Mouse (Mus musculus) adrenal gland, adult 8-10 months (tissue): Measurements from ENCODE around the gene Calm1. TPM values are rescaled to one million over a fixed set of nuclear protein-coding genes. Genes with fewer than 3 reads are reported as not detected.
A peak's percentile ranks its signal among the peaks of the same experiment; 100 is the strongest.
"Not testable (repeated sequence)": the region's sequence is repeated elsewhere in the genome, so short reads cannot be mapped to it uniquely, and the experiment has no call there.

Source experiments
- DNase-seq: peaks from one replicate; pipeline ENCODE4 v3.0.0; 2022
- total RNA-seq, 4 experiments: library from RNA; stranded (reverse); gene quantifications; 2 replicates each; pipeline ENCODE4 v1.2.4; 2022

Gene Calm1
- total RNA-seq: 100 to 1,000 TPM; 303 to 399 (median 341) TPM

DNA sequence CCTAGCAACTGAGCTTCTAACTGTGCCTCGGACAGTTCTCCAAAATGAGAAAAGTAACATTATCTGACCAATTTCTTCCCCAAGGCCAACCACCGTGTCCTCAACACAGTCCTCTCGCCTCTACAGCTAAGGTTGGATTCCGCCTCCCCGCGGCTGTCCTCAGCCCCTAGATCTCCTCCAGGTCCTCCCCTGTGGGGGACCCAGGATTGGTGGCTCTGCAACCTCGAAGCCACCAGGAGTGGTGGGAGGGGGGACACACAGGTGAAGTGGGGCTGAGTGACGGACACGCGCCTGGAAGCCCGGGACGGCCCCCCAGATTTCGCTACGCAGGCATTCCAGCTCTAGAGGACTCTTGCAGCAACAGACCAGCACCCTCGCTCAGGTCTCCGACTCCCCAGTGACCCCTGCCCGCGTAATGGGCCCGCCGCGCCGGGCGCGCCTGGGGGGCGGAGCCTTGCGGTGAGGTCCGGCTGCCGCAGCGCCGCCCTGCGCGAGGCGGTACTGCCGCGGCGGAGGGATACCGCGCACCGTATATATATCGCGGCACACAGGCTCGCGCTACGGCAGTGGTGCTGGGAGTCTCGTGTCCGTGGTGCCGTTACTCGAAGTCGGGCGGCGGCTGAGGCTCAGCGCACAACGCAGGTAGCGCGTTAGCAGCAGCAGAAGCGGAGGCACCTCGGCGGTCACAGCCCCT, at the start of gene Calm1:
Gene Calm1 (plus strand): TSS at position 469 of the 694 bp plus-strand sequence.
- peak; percentile 84 for DNase-seq

GRCm38 (mm10) chr12:100152466-100152865, 46.8 kb upstream of the Calm1 start:
- no peak for DNase-seq

DNA sequence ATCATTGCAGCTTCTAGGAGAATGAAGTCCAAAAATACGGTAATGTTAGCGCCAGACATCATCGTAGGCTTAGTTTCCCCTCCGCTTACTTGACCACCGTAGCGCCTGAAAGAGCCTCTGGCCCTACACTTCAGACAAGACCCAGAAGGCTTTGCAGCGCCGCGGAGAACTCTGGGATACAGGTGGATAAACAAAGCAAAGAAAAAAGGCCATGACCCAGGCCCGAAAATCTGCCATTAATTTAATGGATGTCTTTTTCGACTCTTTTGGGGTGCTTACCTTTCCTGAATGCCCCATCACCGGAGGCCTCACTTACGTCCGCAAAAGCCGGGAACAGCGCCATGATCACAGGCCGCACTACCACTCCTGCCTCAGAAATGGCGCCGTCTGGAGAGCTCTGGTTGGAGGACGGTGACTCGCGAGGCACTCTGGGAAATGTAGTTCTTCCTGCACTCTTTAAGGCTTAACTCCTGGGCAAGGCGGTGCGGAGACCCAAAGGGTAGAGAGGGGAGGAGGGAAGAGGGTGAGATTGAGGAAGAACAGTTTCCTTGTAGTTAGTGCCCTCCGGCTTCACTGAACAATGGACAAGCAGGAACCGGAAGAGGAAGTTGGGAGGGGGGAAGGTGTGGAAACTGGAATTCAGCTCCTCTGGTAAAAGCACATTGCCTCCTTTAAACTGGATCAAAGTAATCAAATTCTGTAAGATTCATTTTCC, 39.8 kb upstream of the Calm1 start, which contains the start of gene Nrde2:
Gene Nrde2 (minus strand): TSS at position 393 of the 715 bp plus-strand sequence.
- DNase-seq: peak; percentile 89

DNA sequence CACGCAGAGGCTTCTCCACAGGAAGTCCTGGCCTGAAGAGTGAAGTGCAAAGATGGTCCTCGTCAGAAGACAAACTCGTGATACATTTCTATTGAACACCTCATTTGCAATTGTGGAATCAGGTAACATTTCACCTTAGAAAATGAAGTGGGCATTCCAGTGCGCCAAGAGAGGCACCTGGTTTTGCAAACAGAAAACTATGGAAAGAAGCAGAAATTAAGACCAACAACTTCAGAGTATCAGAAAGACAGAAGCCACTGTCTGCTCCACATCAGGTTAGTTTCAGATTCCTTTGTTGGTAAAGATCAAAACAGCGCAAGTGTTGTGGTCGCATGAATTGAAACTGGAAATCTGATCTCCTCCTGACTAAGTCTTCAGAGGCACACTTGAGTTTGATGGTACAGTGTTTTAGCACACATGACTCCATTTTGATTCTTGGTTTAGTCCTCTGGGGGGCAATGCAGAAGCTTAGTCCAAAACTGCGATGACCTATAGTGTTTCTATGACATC, 34.2 kb upstream of the Calm1 start:
- no peak for DNase-seq

DNA sequence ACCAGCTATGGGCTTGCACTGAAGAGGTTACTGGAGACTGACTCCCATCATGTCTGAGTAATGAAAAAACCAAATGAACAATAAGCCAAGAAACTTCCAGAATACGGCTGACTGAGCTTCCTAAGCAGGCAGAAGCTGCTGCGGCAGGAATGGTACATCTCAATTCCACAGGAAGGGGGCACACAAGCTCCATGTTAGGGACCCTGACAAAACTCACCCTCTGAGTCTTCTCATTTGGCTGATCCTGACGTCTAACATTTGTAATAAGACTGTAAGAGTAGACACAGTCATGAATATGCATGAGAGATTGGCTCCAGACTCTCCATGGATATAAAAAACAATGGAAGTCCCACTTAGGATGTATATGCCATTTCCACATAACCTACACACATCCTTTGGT, 33.1 kb upstream of the Calm1 start:
- no peak for DNase-seq

DNA sequence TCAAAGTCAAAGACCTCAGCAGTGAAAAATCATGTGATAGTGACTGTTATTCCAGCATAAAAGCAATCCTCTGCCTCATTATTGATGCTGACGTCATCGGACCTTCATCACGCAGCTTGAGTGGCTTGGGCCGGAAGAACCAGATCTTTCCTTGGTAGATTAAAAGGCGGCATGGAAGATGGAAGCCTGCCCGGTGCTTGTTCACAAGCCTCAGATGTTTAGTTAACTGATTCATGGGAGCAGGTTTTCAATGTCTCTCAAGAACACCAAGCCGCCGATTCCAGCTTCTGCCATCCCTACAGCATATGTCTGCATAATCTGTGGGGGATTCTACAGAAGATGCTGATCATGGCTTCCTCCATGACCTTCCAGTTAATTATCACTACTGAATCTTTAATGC, 32.3 kb upstream of the Calm1 start:
- no peak for DNase-seq

GRCm38 (mm10) chr12:100167502-100167901, 31.7 kb upstream of the Calm1 start:
- DNase-seq: no peak

- DNase-seq: no peak
Observed at GRCm38 (mm10) chr12:100167931-100168871, 31.0 kb upstream of the Calm1 start.

DNA sequence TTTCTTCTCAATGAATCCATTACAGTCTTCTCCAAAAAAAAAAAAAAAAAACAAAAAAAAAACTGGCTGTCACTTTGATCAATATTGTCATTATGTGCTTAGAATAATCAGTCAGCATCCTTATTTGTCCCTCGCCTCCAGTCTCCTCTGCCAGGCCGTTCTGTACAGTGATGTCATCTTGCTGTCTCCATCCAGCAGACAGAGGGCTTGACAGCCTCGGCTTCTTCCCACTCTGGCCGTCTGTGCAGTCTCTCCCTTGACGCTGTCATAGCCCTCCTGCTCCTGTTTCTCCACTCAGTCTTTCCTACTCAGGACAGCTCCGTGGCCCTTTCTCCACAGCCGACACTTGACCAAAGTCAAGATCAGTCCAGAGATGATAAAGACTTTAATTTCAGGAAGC, 26.8 kb upstream of the Calm1 start:
- no peak for DNase-seq

DNA sequence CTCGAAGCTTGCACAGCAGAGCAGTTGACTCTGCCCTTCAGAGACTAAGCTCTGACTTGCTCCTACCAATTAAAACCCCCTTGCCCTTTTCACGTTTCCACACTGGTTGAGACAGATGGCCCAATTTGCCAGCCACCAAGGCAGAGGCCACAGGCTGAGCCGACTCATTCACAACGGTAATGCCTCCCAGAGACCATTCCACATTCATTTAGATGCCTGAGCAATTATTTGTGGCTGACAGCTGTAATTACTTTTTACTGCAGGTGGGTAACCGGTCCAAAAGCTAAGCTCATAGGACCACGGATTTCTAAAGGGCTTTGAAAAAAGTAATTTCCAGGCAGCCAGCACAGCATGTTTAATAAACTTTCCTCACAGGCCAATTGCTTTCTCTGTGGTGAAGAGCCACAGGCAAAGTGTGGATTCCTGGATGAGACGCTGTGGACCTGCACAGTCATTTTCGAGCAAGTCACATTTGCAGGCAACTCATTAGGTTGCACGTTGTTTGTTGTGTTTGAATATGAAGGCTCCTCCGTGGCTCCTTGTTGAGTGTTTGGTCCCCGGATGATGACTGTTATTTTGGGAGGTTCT, 22.7 kb upstream of the Calm1 start:
- DNase-seq: no peak

GRCm38 (mm10) chr12:100178898-100179440, 20.3 kb upstream of the Calm1 start:
- no peak for DNase-seq

- DNase-seq: no peak
Observed at GRCm38 (mm10) chr12:100180802-100181201, 18.4 kb upstream of the Calm1 start.

DNA sequence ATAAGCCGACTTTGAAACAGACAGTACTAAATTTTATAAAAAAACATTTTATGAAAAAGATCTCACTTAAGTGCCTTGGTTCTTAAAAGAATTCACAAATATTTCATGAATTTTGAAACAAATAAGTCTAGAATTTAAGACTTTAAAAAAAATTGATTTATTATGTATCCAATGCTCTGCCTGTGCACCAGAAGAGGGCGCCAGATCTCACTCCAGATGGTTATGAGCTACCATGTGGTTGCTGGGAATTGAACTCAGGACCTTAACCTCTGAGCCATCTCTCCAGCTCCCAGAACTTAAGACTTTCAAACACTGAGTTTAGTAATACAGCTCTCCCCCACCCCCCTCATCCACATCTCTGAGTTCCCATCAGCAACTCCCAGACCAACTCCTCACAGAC, 16.6 kb upstream of the Calm1 start:
- no peak for DNase-seq

DNA sequence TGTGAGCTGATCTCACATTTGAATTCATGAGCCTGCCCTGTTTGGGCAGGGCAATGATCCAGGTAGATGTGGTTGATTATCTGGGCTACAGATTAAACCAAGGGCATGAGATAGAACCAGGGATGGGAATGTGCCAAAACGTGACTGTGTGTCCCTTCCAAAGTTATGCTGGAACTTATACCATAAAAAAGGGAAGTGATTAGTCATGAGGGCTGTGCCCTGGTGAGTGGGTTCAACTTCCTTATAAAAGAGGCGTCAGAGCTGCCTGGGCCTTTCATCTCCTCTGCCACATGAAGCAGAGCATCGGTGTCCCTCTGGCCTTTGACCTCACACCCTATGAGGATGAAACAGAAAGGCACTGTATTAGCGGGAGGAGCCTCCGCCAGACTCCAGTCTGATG, 15.3 kb upstream of the Calm1 start:
- DNase-seq: no peak

GRCm38 (mm10) chr12:100184976-100185375, 14.3 kb upstream of the Calm1 start:
- DNase-seq: not testable (repeated sequence)

DNA sequence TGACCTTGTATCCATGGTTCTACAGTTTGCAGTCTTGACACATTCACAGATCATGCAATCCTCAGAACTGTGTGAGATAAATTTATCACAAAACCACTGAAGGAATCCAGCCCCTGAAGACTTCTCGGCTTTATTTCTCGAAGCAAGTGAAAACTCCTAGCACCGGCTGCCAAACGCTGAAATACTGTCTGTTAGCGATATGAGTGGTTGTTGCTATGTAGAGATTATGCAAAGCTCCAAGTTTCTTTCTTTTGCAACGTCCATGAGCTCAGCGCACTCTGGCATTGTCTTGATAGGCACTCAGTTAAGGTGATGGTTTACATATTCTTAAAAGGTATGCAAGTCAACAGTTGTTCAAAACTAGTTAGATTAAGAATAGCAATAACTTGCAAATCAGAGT, 13.3 kb upstream of the Calm1 start:
- no peak for DNase-seq

DNA sequence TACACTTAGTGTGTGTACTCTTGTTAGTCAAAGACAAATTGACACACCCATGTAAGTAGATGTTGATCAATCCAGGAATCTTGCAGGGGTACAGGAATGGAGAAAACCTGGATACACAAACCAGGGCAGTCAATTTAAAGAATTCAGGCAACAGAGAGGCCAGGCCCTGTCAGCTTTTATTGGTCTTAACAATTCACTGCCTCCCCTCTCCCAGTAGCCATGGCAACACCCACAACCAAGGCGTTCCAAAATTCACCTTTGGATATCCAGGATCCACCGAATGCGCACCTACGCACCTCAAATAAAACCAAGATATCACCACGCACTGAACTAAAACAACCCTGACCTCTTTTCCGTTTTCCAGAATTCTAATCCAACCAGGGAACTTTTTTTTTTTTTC, 12.9 kb upstream of the Calm1 start:
- DNase-seq: no peak

GRCm38 (mm10) chr12:100187013-100187755, 12.1 kb upstream of the Calm1 start:
- peak; percentile 99 for DNase-seq

DNA sequence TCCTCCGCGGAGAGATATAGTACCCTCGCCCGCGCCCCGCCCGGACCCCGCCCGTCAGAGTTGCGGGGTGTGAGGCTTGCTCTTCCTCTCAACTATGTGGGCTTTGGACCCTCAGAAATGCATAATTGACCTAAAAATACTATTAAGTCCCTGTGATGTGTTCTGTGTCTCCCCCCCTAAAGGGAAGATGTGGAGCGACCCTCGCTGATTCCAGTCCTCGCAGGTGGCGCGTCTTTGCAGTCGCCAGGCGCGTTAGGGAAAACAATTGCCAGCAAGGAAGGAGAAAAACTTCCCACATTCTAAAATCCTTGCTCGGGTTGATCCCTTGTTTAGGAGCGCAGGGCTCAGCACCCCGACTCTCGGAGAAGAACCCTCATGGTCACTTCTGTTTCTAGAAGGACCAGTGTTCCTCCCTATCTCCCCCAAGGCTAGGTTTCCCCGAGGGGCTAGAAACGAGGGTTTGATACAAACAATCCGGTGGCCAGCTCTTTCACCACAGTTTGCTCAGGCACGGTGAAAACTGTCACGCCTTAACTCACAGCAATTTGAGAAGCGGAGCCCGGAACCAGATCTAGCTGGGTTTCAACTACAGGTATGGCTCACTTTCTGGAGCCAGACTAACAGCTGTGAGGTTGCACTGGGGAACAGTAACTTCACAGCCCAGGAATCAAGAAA, 11.3 kb upstream of the Calm1 start:
- no peak for DNase-seq

GRCm38 (mm10) chr12:100190802-100191201, 8.4 kb upstream of the Calm1 start:
- no peak for DNase-seq

GRCm38 (mm10) chr12:100194181-100194580, 5.1 kb upstream of the Calm1 start:
- DNase-seq: no peak
